Mouse (Mus musculus) myocyte (in vitro differentiated cells): ENCODE measurements around the gene Fam160a1. TPM values are rescaled to one million over a fixed set of nuclear protein-coding genes. Genes with fewer than 3 reads are reported as not detected.

Source experiments
- H3K27me3 ChIP-seq: one replicate; pipeline ENCODE4 v1.6.1; 2011; ENCODE audit not compliant: control insufficient read depth, insufficient read depth, insufficient read length
- H3K36me3 ChIP-seq: one replicate; pipeline ENCODE4 v1.6.1; 2011; ENCODE audit not compliant: control insufficient read depth, insufficient read depth
- H3K4me2 ChIP-seq: one replicate; pipeline ENCODE4 v1.6.1; 2011; ENCODE audit warnings: low read depth, control low read depth
- H3K4me3 ChIP-seq: one replicate; pipeline ENCODE4 v1.5.1; 2011; ENCODE audit warnings: mild to moderate bottlenecking, control low read depth, moderate library complexity
- H3K79me2 ChIP-seq: one replicate; pipeline ENCODE4 v1.6.1; 2011; ENCODE audit not compliant: control insufficient read depth, insufficient read depth
- H3ac ChIP-seq: one replicate; pipeline ENCODE4 v1.6.1; 2011; ENCODE audit not compliant: control insufficient read depth, insufficient read length
- CEBPB ChIP-seq: IDR thresholded peaks from 2 replicates; pipeline ENCODE4 v1.6.1; 2011; ENCODE audit warnings: mild to moderate bottlenecking, moderate library complexity; ENCODE audit not compliant: poor library complexity, insufficient read depth, severe bottlenecking
- E2F4 ChIP-seq: IDR thresholded peaks from one replicate; pipeline ENCODE4 v1.6.1; 2011; ENCODE audit warnings: mild to moderate bottlenecking, control low read depth, moderate library complexity; ENCODE audit not compliant: insufficient read depth
- MAX ChIP-seq: IDR thresholded peaks from one replicate; pipeline ENCODE4 v1.6.1; 2011; ENCODE audit warnings: low read depth, mild to moderate bottlenecking, control low read depth
- MYOD1 ChIP-seq, 3 experiments: IDR thresholded peaks; one replicate each; pipeline ENCODE4 v1.6.1; 2011; ENCODE audit warnings: control low read depth in 2 of 3, low read depth in 2 of 3, mild to moderate bottlenecking in 2 of 3, moderate library complexity in 1 of 3; ENCODE audit not compliant: insufficient read length in 2 of 3, control insufficient read depth in 1 of 3
- MYOG ChIP-seq, 3 experiments: IDR thresholded peaks; one replicate each; pipeline ENCODE4 v1.6.1; 2011; ENCODE audit warnings: control low read depth in 2 of 3, low read depth in 2 of 3, mild to moderate bottlenecking in 2 of 3; ENCODE audit not compliant: insufficient read length in 2 of 3, control insufficient read depth in 1 of 3, insufficient read depth in 1 of 3
- POLR2A ChIP-seq: IDR thresholded peaks from one replicate; pipeline ENCODE4 v1.6.1; 2011; ENCODE audit warnings: low read depth, mild to moderate bottlenecking, control low read depth, moderate library complexity; ENCODE audit not compliant: insufficient read length
- POLR2AphosphoS2 ChIP-seq: IDR thresholded peaks from one replicate; pipeline ENCODE4 v1.6.1; 2011; ENCODE audit warnings: low read depth, control low read depth; ENCODE audit not compliant: insufficient read length
- REST ChIP-seq: IDR thresholded peaks from one replicate; pipeline ENCODE4 v1.6.1; 2011; ENCODE audit warnings: mild to moderate bottlenecking, control low read depth, moderate library complexity; ENCODE audit not compliant: insufficient read depth, insufficient read length
- SRF ChIP-seq: IDR thresholded peaks from one replicate; pipeline ENCODE4 v1.6.1; 2011; ENCODE audit warnings: low read depth; ENCODE audit not compliant: control insufficient read depth, insufficient read length
- TCF12 ChIP-seq: IDR thresholded peaks from one replicate; pipeline ENCODE4 v1.6.1; 2011; ENCODE audit warnings: mild to moderate bottlenecking, control low read depth; ENCODE audit not compliant: poor library complexity, insufficient read depth, severe bottlenecking
- TCF3 ChIP-seq: IDR thresholded peaks from one replicate; pipeline ENCODE4 v1.6.1; 2011; ENCODE audit warnings: low read depth, control low read depth; ENCODE audit not compliant: insufficient read length
- USF1 ChIP-seq: IDR thresholded peaks from one replicate; pipeline ENCODE4 v1.6.1; 2011; ENCODE audit warnings: low read depth, mild to moderate bottlenecking, control low read depth, moderate library complexity
- polyA plus RNA-seq: library from polyadenylated mRNA; unstranded; fragments of >200 nt; fragmentation: generic; extraction: Trizol; gene quantifications from one replicate; pipeline ENCODE4 v1.2.1, GENCODE M21; 2012; ENCODE audit warnings: missing spikeins

Gene Fam160a1
- polyA plus RNA-seq, result 13.2 TPM

DNA sequence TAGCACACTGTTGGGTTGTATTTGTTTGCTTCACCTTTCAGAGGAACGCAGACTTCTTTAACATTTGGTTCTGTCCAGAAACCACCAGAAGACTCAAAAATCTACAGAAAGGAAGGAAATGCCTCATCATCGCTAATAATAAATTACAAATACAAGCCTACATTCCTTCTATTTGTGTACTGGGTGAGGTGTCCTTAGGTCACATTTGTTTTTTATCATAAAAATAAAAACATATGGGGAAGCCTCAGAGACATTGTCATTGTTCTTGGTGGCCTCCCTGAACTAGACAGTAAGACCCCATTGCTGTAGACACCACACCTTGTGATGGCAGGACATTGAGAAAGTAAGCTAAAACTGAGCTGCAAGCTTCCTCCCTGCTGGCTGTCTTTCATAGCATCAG is at the start of gene Fam160a1:
Gene Fam160a1 (minus strand): TSS at position 101 of the 400 bp plus-strand sequence.
- TF ChIP-seq E2F4, result no peak
- no peak for TF ChIP-seq USF1
- TF ChIP-seq SRF, result no peak
- no peak for TF ChIP-seq TCF12
- TF ChIP-seq MAX, result no peak
- no peak for TF ChIP-seq POLR2A
- TF ChIP-seq CEBPB, result no peak
- TF ChIP-seq MYOD1 (IDR thresholded peaks at IDR 0.05; ENCODE audit: control insufficient read depth in 1 of 3, insufficient read length in 2 of 3, low read depth in 2 of 3), result no peak
- no peak for TF ChIP-seq MYOG (IDR thresholded peaks at IDR 0.05; ENCODE audit: control insufficient read depth in 1 of 3, insufficient read depth in 1 of 3, insufficient read length in 2 of 3, low read depth in 2 of 3)
- no peak for TF ChIP-seq POLR2AphosphoS2
- TF ChIP-seq TCF3, result no peak
- no peak for TF ChIP-seq REST
- Histone ChIP-seq H3K79me2 (no peaks in the 10 kb centered on the region), H3K36me3 (no peaks in the 10 kb centered on the region), H3K4me3 (no peak within 1 kb of the TSS), H3ac (no peak within 1 kb of the TSS), H3K4me2 (no peak within 1 kb of the TSS), H3K27me3 (no peaks in the 10 kb centered on the region)

DNA sequence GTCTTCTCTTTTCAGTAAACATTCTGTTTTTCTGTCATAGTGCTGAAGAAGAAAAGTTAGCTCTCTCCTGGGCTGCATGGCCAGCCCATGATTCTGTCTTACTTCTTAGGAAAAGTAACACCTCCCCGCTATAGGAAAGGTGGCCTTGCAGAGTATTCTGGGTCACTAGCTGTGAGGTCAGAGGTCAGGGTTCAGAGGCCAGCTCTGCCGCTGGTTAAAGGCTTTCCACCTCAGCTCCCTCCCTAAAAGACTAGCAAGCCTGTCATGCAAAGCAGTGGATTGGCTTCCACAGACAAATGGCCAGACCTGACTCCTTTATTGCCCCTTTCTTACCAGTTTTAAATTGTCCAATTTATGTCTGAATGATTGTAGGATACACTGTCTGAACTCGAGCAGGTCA is 46.9 kb upstream of the Fam160a1 start:
- Histone ChIP-seq H3K4me2 (no peak overlapping the region), H3K4me3 (no peak overlapping the region), H3K36me3 (no peaks in the 10 kb centered on the region), H3ac (no peak overlapping the region), H3K27me3 (no peaks in the 10 kb centered on the region), H3K79me2 (peaks cover 23% of the 10 kb centered on the region)
- TF ChIP-seq POLR2AphosphoS2, result no peak
- TF ChIP-seq TCF3, result no peak
- TF ChIP-seq MAX, result no peak
- no peak for TF ChIP-seq POLR2A
- TF ChIP-seq SRF, result no peak
- TF ChIP-seq USF1, result no peak
- TF ChIP-seq MYOG (IDR thresholded peaks at IDR 0.05; ENCODE audit: control insufficient read depth in 1 of 3, insufficient read depth in 1 of 3, insufficient read length in 2 of 3, low read depth in 2 of 3), result no peak
- no peak for TF ChIP-seq REST
- TF ChIP-seq CEBPB, result no peak
- no peak for TF ChIP-seq MYOD1 (IDR thresholded peaks at IDR 0.05; ENCODE audit: control insufficient read depth in 1 of 3, insufficient read length in 2 of 3, low read depth in 2 of 3)
- no peak for TF ChIP-seq E2F4
- TF ChIP-seq TCF12, result no peak

DNA sequence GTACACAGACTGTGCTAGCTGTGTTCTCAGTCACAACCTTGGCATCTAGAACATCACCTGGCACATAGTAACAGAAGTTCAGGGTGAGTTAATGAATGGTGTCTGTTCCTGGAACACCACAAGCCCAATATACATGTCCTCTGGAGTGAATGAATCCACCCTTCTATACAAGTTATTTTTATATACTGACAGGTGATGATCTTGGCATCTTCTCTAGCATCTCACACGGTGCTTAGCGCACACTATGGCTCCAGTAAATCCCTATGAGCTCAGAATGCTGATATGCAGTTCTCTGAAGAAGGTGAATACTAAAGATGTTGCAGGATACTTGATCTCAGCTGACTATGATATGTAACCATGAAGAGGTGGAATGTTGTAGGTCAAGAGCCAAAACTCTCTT is 45.8 kb upstream of the Fam160a1 start:
- no peak overlapping the region for H3ac ChIP-seq
- H3K4me2 ChIP-seq, result peak overlapping the region; percentile 20
- TF ChIP-seq TCF12, result no peak
- no peak for TF ChIP-seq USF1
- TF ChIP-seq REST, result no peak
- TF ChIP-seq POLR2A, result no peak
- TF ChIP-seq MAX, result no peak
- TF ChIP-seq E2F4, result no peak
- TF ChIP-seq TCF3, result no peak
- TF ChIP-seq POLR2AphosphoS2, result no peak
- TF ChIP-seq SRF, result no peak
- TF ChIP-seq CEBPB, result no peak
- TF ChIP-seq MYOD1 (IDR thresholded peaks at IDR 0.05; ENCODE audit: control insufficient read depth in 1 of 3, insufficient read length in 2 of 3, low read depth in 2 of 3), result no peak
- no peak for TF ChIP-seq MYOG (IDR thresholded peaks at IDR 0.05; ENCODE audit: control insufficient read depth in 1 of 3, insufficient read depth in 1 of 3, insufficient read length in 2 of 3, low read depth in 2 of 3)
- H3K36me3 ChIP-seq, result no peaks in the 10 kb centered on the region
- H3K4me3 ChIP-seq, result no peak overlapping the region
- no peaks in the 10 kb centered on the region for H3K27me3 ChIP-seq
- H3K79me2 ChIP-seq, result peaks cover 26% of the 10 kb centered on the region

DNA sequence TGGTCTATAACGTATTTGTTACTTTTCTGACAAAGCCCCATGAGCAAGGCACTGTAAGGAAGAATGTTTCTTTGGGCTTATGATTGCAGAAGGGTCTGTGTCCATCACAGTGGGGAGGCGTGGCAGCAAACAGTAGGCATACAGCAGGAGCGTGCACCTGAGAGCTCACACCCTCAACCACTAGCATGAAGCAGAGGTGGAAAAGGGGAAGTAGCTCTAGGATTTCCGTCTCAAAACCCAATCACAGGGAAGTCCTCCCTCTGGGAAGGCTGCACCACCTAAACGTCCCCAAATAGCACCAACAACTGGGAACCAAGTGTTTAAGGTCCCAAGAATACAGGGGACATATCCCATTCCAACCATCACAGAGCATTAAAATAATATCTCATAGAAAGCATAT is 43.9 kb upstream of the Fam160a1 start:
- peaks cover 20% of the 10 kb centered on the region for H3K79me2 ChIP-seq
- H3K4me3 ChIP-seq, result no peak overlapping the region
- no peak overlapping the region for H3ac ChIP-seq
- H3K4me2 ChIP-seq, result no peak overlapping the region
- H3K36me3 ChIP-seq, result no peaks in the 10 kb centered on the region
- H3K27me3 ChIP-seq, result no peaks in the 10 kb centered on the region
- TF ChIP-seq E2F4 (no peak), MYOG (IDR thresholded peaks at IDR 0.05; ENCODE audit: control insufficient read depth in 1 of 3, insufficient read depth in 1 of 3, insufficient read length in 2 of 3, low read depth in 2 of 3) (no peak), SRF (no peak), REST (no peak), USF1 (no peak)

DNA sequence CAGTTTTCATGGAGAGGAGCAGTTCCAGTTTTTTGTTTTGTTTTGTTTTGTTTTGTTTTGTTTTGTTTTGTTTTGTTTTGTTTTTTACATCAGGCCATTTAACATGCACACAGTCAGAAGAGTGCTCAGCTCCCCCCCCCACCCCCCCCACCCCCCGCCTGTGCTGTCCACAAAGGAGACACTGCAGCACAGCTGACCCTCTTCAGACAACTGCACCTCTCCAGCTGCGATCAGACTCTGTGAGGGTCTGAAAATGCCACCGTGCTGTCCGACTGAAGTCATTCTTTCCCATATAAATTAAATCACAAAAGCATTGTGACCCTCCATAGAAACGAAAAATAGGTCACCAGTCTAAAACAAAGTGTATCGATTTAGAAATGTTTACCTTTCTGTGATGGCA is 42.2 kb upstream of the Fam160a1 start:
- no peak for TF ChIP-seq CEBPB
- no peak for TF ChIP-seq E2F4
- TF ChIP-seq TCF12, result peak; percentile 7
- TF ChIP-seq TCF3, result peak; percentile 44
- no peak for TF ChIP-seq POLR2A
- TF ChIP-seq MYOG (IDR thresholded peaks at IDR 0.05; ENCODE audit: control insufficient read depth in 1 of 3, insufficient read depth in 1 of 3, insufficient read length in 2 of 3, low read depth in 2 of 3), result peak in 2 of 3 experiments; percentile 13 to 80
- peak; percentile 52 to 74 (median 69) for TF ChIP-seq MYOD1 (IDR thresholded peaks at IDR 0.05; ENCODE audit: control insufficient read depth in 1 of 3, insufficient read length in 2 of 3, low read depth in 2 of 3)
- no peak overlapping the region for H3ac ChIP-seq
- peak overlapping the region; percentile 70 for H3K4me2 ChIP-seq
- H3K4me3 ChIP-seq, result no peak overlapping the region
- no peaks in the 10 kb centered on the region for H3K27me3 ChIP-seq
- no peaks in the 10 kb centered on the region for H3K36me3 ChIP-seq
- peaks cover 20% of the 10 kb centered on the region for H3K79me2 ChIP-seq
